Mouse (Mus musculus) olfactory bulb, adult 2 months (tissue): ENCODE data around the gene Ccdc85c.

Experiments
- CTCF ChIP-seq: fragments of 200-500 bp; IDR thresholded peaks from 2 replicates; pipeline ENCODE4 v1.5.1; 2012; ENCODE audit warnings: low read depth, mild to moderate bottlenecking, low read length, moderate library complexity; ENCODE audit not compliant: insufficient read depth
- POLR2A ChIP-seq: fragments of 200-500 bp; IDR thresholded peaks from 2 replicates; pipeline ENCODE4 v1.6.1; 2012; ENCODE audit warnings: mild to moderate bottlenecking, low read depth, low read length, moderate library complexity; ENCODE audit not compliant: insufficient read depth

- no peak for TF ChIP-seq CTCF
- TF ChIP-seq POLR2A, result no peak
Observed at GRCm38 (mm10) chr12:108187541-108188091, 87.6 kb downstream of the Ccdc85c start.
